Mouse (Mus musculus) G1E-ER4 (cell line): Measurements from ENCODE around the gene Zpbp. TPM values are rescaled to one million over a fixed set of nuclear protein-coding genes. Genes with fewer than 3 reads are reported as not detected.

ENCODE experiments used
- GATA1 ChIP-seq: IDR thresholded peaks from one replicate; pipeline ENCODE4 v1.8.0; 2012; ENCODE audit warnings: low read length, inconsistent platforms
- polyA plus RNA-seq: library from polyadenylated mRNA; stranded (reverse); fragments of >175 nt; gene quantifications from 2 replicates; pipeline ENCODE4 v1.2.3, GENCODE M21; 2012

The Zpbp gene
- polyA plus RNA-seq, 1 experiment = 0.53 TPM

DNA sequence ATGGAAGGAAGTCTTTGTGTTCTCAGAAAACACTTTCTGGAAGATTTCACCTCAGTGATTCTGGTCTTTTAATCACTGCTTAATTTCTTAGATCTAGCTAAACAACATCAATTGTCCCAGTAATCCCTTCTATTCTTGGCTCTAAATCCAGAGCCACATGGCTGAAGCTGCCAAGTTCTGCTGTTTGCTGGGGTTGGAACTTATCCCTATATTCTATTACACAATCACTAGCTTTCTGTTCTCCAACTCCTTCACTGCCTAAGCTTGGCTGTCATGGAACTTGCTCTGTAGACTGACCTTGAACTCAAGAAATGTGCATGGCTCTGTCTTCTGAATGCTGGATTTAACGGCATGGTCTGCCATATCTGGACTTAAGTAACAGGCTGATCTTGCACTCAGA is 204.9 kb downstream of the Zpbp start:
- TF ChIP-seq GATA1 = no peak

DNA sequence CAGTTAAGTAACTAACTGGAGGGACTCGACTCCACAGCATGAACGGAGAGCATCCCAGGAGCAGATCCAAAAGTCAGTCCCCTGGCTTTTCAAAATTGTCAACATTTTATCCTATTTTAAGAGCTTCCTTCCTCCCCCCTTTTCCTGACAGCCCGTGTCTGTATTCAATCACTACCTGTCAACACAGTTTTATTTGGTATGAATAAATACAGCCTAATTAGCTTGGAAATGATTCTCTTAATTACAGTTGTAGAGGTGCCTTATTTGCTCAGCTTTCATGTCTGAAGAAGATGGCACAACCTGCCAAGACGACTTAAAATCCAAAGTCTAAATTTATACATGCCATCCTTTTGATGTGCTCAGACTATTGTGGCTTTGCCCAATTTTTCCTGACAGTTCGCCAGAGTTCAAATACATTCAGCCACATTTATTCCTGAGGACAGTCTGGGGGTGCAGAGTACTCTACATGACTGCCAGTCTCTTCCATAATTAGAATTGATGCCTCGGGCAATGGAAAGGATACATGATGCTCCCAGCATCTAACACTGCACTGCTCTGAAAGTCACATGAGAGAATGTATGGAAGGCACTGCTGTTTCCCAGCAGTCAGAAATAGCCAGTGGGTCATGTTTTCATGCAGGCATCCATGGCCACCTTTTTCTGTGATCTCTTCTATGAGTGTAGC is 219.4 kb downstream of the Zpbp start:
- TF ChIP-seq GATA1 = no peak

DNA sequence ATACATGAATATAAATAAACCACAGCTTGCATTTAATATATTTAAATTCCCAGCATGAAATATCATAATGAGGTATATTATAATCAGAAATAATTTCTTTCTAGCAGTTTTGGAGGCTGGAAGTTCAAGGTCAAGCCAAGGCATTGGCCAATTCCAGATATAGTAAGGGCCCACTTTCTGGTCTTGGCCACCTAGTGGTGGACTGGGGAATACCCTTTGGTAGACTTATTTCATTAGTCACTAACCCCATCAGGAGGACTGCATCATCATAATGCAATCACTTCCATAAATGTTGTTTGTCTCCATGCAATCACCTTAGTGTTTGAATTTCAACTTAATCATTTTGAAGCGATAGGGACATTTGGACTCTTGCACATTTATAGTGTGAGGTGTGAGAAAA is 222.9 kb downstream of the Zpbp start:
- no peak for TF ChIP-seq GATA1

Other genes starting within 250 kb of the Zpbp start
- gene Spata48, start 314 bp downstream of the Zpbp start, polyA plus RNA-seq = 6.2 and 6.8 TPM in 2 replicates
- gene 4930512M02Rik, start 165.4 kb upstream of the Zpbp start, polyA plus RNA-seq = not detected in 2 replicates
- 216 and 274 TPM in 2 replicates for gene Ikzf1, start 222.6 kb upstream of the Zpbp start, polyA plus RNA-seq